Mouse (Mus musculus) gastrocnemius, postnatal 14 days (tissue): ENCODE measurements around the gene Rps16. TPM values are rescaled to one million over a fixed set of nuclear protein-coding genes. Genes with fewer than 3 reads are reported as not detected.
"Not testable (repeated sequence)": the region's sequence is repeated elsewhere in the genome, so short reads cannot be mapped to it uniquely, and the experiment has no call there.

Experiments
- DNase-seq: peaks from one replicate; pipeline ENCODE4 v3.0.0; 2021; ENCODE audit warnings: mixed read lengths
- intact Hi-C: fragments of 180-260 bp; cut with DNase I; formaldehyde crosslinking; loops from one replicate; pipeline ENCODE4 v1.15.1; 2025; ENCODE audit warnings: low total_unique reads
- total RNA-seq, 2 experiments: library from RNA; stranded (reverse); gene quantifications; 2 replicates each; pipeline ENCODE4 v1.2.3; 2021

Rps16 gene
- total RNA-seq, 2 experiments from 2014 or later = 522 to 620 TPM

DNA sequence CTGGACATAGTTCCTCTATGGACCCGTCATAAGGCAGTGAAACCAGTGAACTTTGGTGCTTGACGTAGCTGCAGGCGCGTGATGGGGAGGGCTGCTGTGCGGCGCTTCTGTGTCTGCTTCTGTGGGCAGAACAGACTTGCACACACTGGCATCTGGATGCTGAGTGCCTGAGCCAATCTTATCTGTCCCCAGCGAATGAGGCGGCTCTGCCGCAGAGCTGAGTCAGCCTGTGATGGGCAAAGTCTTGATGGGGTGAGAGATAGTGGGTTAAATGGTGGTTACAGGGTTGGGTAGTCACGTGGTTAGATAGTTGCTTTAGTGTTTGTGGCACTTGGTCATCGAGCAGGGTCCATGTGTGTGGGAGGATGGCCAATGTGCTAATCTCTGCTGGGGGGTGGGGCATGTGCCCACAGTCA is 32.5 kb downstream of the Rps16 start:
- intact Hi-C loops = no loop called here
- DNase-seq = peak; percentile 49

DNA sequence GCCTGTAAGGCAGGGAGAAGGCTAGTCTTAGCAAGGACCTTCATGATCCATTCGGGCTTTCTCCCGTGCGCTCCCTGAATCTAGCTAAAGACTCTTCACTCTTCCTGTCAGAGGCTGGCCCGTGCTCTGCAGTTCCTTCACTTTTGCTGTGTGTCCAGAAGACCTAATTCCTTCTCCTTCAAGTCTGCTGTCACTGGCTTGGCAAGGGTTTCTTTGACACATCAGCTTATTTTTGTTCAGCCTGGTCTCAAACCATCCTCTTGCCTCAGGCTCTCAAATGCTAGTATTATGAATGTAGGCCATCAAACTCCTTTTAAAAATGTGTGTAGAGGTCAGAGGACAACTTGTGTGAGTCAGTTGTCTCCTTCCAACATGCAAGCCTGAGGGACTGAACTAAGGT is 33.2 kb downstream of the Rps16 start:
- DNase-seq = no peak
- intact Hi-C loops = no loop called here

DNA sequence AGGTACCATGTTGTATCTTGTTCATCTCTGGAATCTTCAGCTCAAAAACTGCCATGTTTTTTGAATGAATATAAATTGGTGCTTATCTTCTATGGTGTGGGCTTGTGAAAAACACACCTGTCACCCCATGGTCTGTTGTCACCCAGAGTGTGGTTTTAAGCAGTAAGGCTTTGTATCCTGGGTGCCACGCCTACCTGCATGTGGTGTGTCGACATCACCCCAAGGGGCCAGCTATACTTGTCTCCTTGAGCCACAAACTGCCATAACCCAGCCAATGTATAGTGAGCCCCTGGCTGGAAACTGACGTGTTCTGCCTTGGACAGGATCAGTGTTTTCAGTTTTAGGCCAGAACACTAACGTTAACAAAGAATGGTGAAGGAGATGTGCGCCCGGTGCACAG is 33.7 kb downstream of the Rps16 start:
- no peak for DNase-seq
- intact Hi-C loops = no loop called here

DNA sequence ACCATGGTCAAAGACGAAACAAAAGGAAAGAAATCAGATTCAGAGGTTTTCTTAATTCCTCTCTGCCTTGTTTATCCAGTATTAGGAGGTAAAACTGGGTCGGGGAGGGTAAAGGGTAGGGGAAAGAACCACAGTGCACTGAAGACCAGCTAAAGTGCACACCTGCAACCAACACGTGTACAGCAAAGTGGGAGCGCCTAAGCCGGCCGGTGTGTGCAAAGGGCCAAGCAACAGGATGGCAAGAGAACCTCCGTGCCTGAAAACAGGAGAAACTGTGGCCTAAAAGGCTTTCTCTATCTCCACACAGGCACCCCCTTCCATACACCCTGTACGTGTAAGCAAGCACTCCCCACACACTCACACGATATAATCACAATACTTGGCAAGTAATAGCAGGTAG is 34.7 kb downstream of the Rps16 start:
- no peak for DNase-seq
- intact Hi-C loops = no loop called here

DNA sequence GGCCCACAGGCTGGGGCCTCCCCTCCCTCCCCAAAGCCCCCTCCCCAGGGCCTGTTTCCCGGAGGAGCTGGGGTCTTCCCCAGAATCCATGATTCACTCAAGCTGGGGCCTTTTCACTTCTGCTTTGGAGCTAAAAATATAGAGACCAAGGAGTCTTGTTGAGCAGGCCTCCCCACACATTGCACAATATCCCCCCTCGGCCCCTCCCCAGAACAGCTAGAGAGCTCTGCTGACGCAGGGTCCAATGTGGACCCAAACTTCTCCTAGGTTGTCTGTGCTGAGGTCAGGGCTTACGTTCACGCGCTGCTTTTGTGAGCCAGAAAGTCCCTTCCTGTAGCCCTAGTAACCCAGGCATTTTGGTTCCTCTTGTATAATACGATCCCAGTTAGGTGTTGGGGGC is 35.6 kb downstream of the Rps16 start:
- intact Hi-C loops = no loop called here
- no peak for DNase-seq

DNA sequence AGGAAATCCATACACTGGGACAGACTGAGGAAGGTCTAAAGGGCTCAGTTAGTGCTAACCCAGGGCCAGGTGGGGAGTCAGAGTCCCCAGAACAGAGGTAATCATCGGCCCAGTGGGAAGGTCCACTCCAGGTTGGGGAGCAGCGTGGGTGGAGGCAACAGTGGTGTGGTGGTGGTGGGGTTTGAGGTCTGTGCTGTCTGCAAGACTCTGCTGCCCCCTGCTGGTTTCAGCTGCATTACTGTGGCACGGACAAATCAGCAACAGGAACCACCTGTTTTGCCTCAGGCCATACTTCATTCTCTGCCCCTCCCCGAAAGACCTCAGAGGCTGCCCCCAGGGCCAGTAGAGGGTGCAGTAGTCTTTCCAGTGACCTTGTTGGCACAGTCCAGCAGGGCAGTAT is 36.0 kb downstream of the Rps16 start:
- DNase-seq = peak; percentile 85
- intact Hi-C loops = no loop called here

DNA sequence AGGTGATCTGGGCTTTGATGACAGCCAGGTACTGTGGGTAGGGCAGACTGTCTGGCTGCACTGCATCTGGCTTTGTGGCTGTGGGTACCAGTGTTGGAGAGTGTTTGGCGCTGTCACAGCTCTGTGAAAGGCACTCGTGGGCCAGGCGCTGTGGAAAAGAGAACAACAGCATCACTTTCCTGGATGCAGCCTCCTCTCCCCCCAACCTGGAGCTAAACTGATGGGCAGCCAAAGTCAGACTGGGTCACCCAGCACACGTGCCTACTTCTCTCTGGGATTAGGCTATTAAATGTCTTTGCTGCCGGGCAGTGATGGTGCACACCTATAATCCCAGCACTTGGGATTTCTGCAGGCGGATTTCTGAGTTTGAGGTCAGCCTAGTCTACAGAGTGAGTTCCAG is 36.4 kb downstream of the Rps16 start:
- intact Hi-C loops, DNase-seq: not testable (repeated sequence)

DNA sequence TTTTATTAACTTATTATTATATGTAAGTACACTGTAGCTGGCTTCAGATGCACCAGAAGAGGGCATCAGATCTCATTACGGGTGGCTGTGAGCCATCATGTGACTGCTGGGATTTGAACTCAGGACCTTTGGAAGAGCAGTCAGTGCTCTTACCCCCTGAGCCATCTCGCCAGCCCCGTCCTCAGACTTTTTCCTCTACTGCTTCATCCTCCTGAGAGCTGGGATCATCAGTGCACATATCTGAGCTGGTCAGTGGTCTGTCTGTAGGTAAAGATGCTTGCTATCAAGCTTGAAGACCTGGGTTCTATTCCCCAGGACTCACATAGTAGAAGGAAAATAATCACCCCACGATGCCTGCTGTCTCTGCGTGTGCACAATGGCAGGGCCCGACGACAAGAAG is 36.9 kb downstream of the Rps16 start:
- intact Hi-C loops = not testable (repeated sequence)

DNA sequence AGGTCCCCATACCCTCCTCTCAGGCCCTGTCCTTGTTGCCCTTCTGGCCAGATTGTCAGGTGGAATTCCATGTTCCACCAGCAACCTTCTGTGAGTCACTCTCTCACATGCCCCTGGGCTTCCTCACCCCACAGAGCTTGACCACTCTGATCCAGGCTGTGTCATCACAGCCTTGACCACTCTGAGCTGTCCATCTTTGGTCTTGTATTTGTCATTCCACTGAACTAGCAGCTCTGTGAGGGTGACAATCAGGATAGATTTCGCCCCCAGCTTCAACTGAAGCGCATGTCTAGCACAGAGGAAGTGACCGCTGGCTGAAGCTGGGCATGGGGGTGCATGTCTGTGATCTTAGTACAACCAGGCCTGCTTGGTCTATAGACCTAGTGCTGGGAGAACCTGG is 39.9 kb downstream of the Rps16 start:
- intact Hi-C loops = no loop called here
- DNase-seq = no peak

More for the DNA sequence above, 36.9 kb downstream of the Rps16 start:
- not testable (repeated sequence) for DNase-seq

DNA sequence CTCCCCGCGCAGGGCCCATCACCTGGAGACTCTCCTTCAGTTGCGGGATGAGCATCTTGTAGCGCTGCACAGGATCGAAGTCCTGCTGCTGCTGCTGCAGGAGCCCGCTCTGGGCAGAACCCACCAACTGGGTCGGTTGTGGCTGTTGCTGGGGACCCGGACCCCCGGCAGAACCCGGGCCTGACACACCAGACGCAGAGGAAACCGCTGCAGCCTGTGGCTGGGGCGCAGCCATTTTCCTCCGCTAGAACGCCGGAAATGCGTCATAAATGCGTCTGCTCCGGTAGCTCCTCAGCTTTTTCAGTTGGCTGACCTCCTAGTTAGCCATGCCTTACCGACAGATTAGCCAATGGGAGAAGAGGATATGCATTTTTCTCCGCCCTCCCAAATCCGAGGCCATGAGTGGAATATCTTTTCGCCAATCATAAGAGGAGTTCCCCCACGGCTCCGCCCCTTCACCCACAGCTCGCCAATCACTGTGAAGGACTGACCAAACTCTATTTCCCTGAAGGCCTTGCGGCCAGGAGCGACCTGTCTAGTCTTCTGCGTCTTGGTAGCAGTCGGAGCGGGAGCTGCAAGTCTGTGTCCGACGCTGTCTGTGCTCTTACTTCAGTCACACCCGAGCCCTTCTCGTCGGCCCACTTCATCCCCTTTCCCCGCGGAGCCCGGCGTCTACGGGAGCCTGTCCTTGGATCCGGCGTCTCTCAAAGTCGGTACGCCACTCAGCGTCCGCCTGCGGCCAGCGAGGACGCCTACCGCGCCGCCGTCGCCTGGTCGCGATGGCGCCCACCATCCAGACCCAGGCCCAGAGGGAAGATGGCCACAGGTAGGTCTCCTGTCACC is 42.2 kb downstream of the Rps16 start, which contains the start of the genes Med29 and Paf1:
Gene Med29 (minus strand): TSS at position 280 of the 843 bp plus-strand sequence.
Gene Paf1 (plus strand): TSS at position 523 of the 843 bp plus-strand sequence.
- intact Hi-C loops = no loop called here
- DNase-seq = peak; percentile 96

DNA sequence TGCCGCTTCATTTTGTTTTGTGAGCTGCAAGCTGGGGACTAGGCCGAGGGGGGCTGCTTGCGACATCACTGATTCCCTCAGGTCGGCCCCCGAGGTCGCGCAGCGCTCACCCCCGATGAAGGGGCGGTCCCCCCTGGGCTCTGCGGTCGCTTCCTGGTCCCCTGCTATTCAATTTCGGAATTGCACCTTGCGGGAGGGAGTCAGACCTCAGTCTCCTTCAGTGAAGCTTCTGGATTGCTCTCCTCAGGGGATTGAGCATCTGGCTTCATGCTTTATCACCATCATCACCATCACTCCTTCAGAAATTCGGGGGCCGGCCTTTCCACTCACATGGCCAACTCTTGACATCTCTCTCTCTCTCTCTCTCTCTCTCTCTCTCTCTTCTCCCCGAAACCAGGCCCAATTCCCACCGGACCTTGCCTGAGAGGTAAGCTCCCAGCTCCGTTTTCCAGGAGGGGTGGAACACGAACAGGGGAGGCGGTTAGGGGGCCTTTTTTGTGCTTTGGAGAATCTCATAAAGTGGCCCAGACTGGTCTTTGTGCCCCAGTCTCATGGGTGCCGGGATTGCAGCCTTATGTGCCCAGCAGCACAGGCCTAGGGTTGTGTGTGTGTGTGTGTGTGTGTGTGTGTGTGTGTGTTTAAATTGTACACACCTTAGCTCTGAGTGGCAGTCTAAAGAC is 43.0 kb downstream of the Rps16 start:
- no peak for DNase-seq
- intact Hi-C loops = no loop called here

DNA sequence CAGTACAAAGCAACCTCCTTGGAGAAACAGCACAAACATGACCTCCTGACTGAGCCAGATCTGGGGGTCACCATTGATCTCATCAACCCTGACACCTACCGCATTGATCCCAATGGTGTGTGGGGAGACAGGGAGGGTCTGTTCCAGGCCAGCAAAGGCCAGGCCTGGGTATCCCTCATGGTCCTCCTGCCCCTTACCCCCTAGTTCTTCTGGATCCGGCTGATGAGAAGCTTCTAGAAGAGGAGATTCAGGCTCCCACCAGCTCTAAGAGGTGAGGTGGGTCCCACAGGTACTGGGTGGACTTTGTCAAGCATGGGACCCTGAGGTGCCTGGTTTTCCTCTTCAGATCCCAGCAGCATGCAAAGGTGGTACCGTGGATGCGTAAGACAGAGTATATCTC is 45.0 kb downstream of the Rps16 start:
- DNase-seq = no peak
- intact Hi-C loops = no loop called here

DNA sequence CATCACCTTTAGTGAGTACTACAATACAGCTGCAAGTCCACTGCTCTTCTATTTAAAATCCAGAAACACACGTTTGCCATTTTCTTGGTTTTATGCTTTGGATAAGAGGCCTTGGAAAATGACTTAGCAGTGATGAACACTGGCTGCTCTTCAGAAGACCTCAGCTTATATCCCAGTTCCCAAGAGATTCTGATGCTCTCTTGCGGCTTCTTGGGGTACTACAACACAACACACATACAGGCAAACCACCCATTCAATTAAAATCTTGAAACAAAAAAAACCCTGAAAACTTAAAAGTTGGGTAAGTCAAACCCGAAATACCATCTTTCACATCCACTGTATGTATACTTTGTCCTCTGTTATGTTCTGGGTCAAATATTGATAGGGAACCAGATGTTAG is 47.5 kb downstream of the Rps16 start:
- intact Hi-C loops = no loop called here
- no peak for DNase-seq

DNA sequence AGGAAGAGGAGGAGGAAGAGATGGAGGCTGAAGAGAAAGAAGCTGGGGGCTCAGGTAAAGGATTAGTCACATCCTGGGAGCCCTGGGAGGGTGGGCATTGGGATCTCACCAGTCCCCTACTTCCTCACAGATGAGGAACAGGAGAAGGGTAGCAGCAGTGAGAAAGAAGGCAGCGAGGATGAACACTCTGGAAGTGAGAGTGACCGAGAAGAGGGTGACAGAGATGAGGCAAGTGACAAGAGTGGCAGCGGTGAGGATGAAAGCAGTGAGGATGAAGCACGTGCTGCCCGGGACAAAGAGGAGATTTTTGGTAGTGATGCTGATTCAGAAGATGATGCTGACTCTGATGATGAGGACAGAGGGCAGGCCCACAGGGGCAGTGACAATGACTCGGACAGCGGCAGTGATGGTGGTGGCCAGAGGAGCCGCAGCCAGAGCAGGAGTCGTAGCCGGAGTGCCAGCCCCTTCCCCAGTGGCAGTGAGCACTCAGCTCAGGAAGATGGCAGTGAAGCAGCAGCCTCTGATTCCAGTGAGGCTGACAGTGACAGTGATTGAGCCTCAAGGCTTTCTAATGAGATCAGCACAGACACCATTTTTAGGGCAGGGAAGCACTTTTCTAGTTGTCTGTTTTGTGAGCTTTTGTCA is 48.4 kb downstream of the Rps16 start:
- DNase-seq = no peak

DNA sequence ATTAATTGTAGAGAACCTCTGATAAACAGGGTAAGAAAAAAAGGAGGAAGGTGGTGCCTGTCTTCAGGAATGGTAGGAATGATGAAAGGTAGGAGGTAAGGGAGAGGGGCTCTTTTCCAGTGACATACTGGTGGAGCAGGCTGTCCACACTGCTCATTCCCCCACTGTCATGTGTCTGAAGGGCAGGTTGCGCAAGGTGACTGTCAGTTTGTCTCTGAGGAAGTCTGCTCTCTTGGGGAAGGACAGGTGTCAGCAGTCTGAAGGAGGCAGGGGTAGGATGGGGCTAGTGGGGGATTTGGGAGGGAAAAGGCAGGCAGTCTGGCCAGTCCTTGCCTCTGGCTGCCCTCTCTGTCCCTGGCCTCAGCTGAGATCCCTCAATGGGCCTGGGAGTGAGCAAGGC is 50.6 kb downstream of the Rps16 start:
- intact Hi-C loops = no loop called here
- DNase-seq = no peak

More for the DNA sequence above, 48.4 kb downstream of the Rps16 start:
- intact Hi-C loops = no loop called here

DNA sequence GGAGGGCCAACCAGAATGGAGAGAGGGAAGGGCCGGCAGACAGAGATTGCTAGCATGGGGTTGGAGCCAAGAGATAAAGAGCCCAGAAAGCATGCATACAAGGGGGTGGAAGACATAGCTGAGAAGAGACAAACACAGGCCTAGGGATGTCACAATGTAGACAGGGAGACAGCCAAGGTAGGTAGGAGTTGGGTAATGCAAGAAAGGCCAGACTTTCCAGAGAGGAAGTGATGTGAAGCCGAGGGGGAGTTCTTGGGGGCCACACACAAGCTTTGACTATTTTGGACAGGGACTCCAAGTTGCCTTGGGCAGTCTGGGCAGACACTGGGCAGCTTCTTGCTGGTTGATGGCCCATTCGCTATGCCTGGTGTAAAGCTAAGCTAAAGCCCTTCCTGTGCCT is 51.5 kb downstream of the Rps16 start:
- no peak for DNase-seq
- intact Hi-C loops = no loop called here

Other genes starting within 250 kb of the Rps16 start
- not detected for gene 9530053A07Rik, start 221.2 kb upstream of the Rps16 start, total RNA-seq
- gene Fbl, start 180.9 kb upstream of the Rps16 start, total RNA-seq = 10 to 100 TPM; 23.7 to 31.0 TPM
- gene Dyrk1b, start 171.2 kb upstream of the Rps16 start, total RNA-seq = 100 to 1,000 TPM; 129 to 156 TPM
- gene Eid2, start 82.8 kb upstream of the Rps16 start, total RNA-seq = 1 to 10 TPM; 6.9 to 8.9 TPM
- 1 to 10 TPM; 5.6 to 5.9 TPM for gene Eid2b, start 72.9 kb upstream of the Rps16 start, total RNA-seq
- gene Selenov, start 59.5 kb upstream of the Rps16 start, total RNA-seq = not detected
- not detected for gene Dll3, start 48.4 kb upstream of the Rps16 start, total RNA-seq
- 10 to 100 TPM; 38.2 to 39.4 TPM for gene Timm50, start 38.6 kb upstream of the Rps16 start, total RNA-seq
- gene Supt5, start 11.9 kb upstream of the Rps16 start, total RNA-seq = 10 to 100 TPM; 60.0 to 60.1 TPM
- gene Plekhg2, start 21.9 kb downstream of the Rps16 start, total RNA-seq = 10 to 100 TPM; 15.0 to 15.7 TPM
- 10 to 100 TPM in 1 of 2 experiments, 1 to 10 TPM in 1; 5.9 to 11.6 TPM for gene Zfp36, start 29.6 kb downstream of the Rps16 start, total RNA-seq
- 10 to 100 TPM; 20.7 to 20.9 TPM for gene Med29, start 42.1 kb downstream of the Rps16 start, total RNA-seq
- gene Paf1, start 42.3 kb downstream of the Rps16 start, total RNA-seq = 10 to 100 TPM; 32.9 to 34.8 TPM
- 1 to 10 TPM; 5.3 to 5.9 TPM for gene Gmfg, start 86.8 kb downstream of the Rps16 start, total RNA-seq
- 1 to 10 TPM; 1.2 to 1.4 TPM for gene Lrfn1, start 101.3 kb downstream of the Rps16 start, total RNA-seq
- not detected for gene Ifnl2, start 159.8 kb downstream of the Rps16 start, total RNA-seq
- not detected for gene Ifnl3, start 172.2 kb downstream of the Rps16 start, total RNA-seq
- gene Sycn, start 190.2 kb downstream of the Rps16 start, total RNA-seq = not detected
- not detected for gene Nccrp1, start 196.6 kb downstream of the Rps16 start, total RNA-seq
- 10 to 100 TPM; 15.7 to 18.5 TPM for gene Samd4b, start 247.5 kb downstream of the Rps16 start, total RNA-seq
- gene Pak4, start 247.5 kb downstream of the Rps16 start, total RNA-seq = 1 to 10 TPM; 2.9 to 4.6 TPM